Mouse (Mus musculus) limb, embryonic 10.5 days (tissue): ENCODE data around the gene Alk. TPM values are rescaled to one million over a fixed set of nuclear protein-coding genes. Genes with fewer than 3 reads are reported as not detected.

Experiments used
- DNase-seq: peaks from one replicate; pipeline ENCODE4 v3.0.0-alpha.2; 2017; ENCODE audit warnings: low spot score
- H3K27ac ChIP-seq: fragments of 300-500 bp; sonication (generic); 2 replicates; pipeline ENCODE4 v1.5.1; 2016; ENCODE audit warnings: mild to moderate bottlenecking
- H3K27me3 ChIP-seq: fragments of 300-500 bp; sonication (generic); 2 replicates; pipeline ENCODE4 v1.6.1; 2016; ENCODE audit warnings: low read depth, mild to moderate bottlenecking; ENCODE audit not compliant: poor library complexity, severe bottlenecking
- H3K36me3 ChIP-seq: fragments of 300-500 bp; sonication (generic); 2 replicates; pipeline ENCODE4 v1.6.1; 2016; ENCODE audit warnings: mild to moderate bottlenecking, moderate library complexity
- H3K4me1 ChIP-seq: fragments of 300-500 bp; sonication (generic); 2 replicates; pipeline ENCODE4 v1.6.1; 2016
- H3K4me3 ChIP-seq: fragments of 300-500 bp; sonication (generic); 2 replicates; pipeline ENCODE4 v1.5.1; 2016; ENCODE audit warnings: mild to moderate bottlenecking, moderate library complexity
- H3K9me3 ChIP-seq: fragments of 300-500 bp; sonication (generic); replicated peaks from 2 replicates; pipeline ENCODE4 v1.6.1; 2016; ENCODE audit warnings: mild to moderate bottlenecking
- WGBS: fragments of 180-500 bp; shearing (Covaris S2); methylation state at CpG from one replicate; pipeline ENCODE4 v1.1.7; 2016; 5-methylcytosine and 5-hydroxymethylcytosine counted together
- polyA plus RNA-seq: library from polyadenylated mRNA; unstranded; fragments of >200 nt; fragmentation: Nextera tagmentation; extraction: Ambion mirVana; gene quantifications from 2 replicates; pipeline ENCODE4 v1.2.1, GENCODE M21; 2016

Alk gene
- polyA plus RNA-seq, 1 experiment from 2014 or later, result 0.04 TPM

DNA sequence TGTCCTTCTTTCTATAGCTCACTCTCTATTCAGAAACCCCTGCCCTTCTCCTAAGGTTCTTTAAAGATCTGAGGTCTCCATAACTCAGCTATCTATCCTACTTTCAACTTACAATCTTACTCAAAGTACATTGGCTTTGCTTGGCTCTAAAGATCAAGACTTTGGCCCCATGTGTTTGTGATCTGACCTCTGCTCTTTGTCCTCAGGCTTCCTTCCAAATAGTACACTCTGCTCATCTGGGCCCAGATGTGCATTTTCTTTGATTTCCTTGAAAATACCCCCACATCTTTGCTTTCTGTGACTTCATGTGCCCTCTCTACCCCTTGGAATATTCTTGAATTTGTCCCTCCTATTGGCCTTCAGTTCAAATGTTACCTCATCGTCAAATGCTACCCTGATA, 417.4 kb downstream of the Alk start:
- no peaks in the 10 kb centered on the region for H3K36me3 ChIP-seq
- no peak for DNase-seq

DNA sequence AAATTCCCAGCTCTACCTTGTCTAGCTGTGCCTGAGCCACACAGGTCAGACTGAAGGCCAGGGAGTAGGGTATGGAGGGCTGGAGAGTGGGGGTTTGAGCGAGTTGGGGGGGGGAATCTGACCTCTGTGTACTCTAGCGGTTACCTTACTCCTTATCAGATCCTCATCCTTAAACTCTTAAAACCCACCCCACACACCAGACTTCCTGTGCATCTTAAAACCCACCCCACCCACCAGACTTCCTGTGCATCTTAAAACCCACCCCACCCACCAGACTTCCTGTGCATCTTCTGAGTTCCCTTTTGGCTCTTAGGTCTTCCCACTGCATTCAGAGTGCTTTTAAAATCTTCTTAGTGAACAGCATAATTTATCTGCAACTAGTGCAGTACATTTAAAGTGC, 422.0 kb downstream of the Alk start:
- H3K27ac ChIP-seq, result no peak overlapping the region
- H3K4me1 ChIP-seq, result no peaks in the 10 kb centered on the region
- no peaks in the 10 kb centered on the region for H3K9me3 ChIP-seq
- no peaks in the 10 kb centered on the region for H3K36me3 ChIP-seq
- WGBS, result 86% methylated on average over 2 of the region's 2 CpGs
- no peak overlapping the region for H3K4me3 ChIP-seq
- H3K27me3 ChIP-seq, result no peaks in the 10 kb centered on the region
- DNase-seq, result no peak

More for the DNA sequence above, 417.4 kb downstream of the Alk start:
- Histone ChIP-seq H3K4me1 (no peaks in the 10 kb centered on the region), H3K27me3 (no peaks in the 10 kb centered on the region), H3K4me3 (no peak overlapping the region), H3K9me3 (no peaks in the 10 kb centered on the region), H3K27ac (no peak overlapping the region)
- 88% methylated on average over 1 of the region's 1 CpGs for WGBS

DNA sequence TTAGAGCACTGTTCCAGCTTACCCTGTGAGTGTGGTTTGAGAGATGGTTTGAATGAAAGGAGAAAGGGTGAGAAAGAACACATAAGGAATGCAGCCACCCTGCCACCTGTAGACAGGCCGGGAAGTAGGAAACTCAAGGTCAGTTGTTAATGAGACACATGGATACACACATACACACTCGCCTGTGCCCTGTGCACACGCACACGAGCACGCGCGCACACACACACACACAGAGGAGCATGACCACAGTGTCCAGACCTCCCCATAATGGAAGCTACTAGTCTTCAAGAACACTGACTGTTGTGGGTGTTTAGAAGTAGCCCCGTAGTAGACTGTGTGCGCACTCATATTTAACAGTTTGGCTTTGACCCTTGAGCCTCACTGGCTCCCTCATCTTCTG, 424.2 kb downstream of the Alk start:
- Histone ChIP-seq H3K4me1 (no peaks in the 10 kb centered on the region), H3K27me3 (no peaks in the 10 kb centered on the region), H3K4me3 (no peak overlapping the region), H3K27ac (no peak overlapping the region), H3K36me3 (no peaks in the 10 kb centered on the region), H3K9me3 (no peaks in the 10 kb centered on the region)
- 95% methylated on average over 9 of the region's 9 CpGs for WGBS
- DNase-seq, result no peak

DNA sequence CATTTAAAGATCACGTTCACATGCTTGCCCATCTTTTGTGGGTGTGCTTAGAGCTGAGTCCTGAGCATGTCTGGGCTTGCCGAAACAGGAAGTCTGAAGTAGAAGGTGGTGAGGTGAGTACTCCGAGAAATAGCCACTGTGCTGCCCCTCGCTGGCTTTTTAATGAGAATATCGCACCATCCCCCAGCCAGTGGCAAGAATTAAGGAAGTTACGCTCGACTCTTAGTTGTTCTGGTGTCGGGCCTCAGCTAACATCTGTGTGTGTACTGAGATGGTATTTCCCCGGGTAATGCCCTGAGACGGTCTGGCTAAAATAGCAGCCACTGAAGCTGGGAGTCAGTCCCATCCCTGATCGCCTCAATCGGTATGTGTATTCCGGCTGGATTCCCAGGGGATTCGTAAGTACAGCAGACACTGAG, 424.7 kb downstream of the Alk start:
- Histone ChIP-seq H3K9me3 (no peaks in the 10 kb centered on the region), H3K36me3 (no peaks in the 10 kb centered on the region)
- WGBS, result 94% methylated on average over 14 of the region's 14 CpGs

DNA sequence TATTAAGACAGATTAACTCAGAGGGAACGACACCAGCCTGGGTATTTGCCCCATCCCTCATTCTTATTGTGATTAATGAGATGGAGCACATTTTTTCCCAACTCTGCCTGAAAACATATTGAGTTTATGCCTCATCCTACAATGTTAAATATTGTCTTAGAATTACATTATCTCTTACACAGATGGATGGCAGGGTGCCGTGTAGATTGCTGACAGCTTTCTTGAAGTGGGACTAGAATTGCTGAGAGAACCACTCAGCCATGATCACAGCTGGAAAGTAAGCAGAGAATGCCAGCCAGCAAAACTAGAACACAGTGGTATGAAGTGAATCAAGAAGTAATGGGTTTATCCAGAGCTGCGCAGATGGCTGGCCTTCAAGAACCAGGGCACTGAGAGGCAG, 430.6 kb downstream of the Alk start:
- H3K4me1 ChIP-seq, result no peaks in the 10 kb centered on the region
- WGBS, result 89% methylated on average over 3 of the region's 3 CpGs
- no peak for DNase-seq

More for the DNA sequence above, 424.7 kb downstream of the Alk start:
- Histone ChIP-seq H3K27me3 (no peaks in the 10 kb centered on the region), H3K27ac (no peak overlapping the region), H3K4me1 (no peaks in the 10 kb centered on the region), H3K4me3 (no peak overlapping the region)
- no peak for DNase-seq

DNA sequence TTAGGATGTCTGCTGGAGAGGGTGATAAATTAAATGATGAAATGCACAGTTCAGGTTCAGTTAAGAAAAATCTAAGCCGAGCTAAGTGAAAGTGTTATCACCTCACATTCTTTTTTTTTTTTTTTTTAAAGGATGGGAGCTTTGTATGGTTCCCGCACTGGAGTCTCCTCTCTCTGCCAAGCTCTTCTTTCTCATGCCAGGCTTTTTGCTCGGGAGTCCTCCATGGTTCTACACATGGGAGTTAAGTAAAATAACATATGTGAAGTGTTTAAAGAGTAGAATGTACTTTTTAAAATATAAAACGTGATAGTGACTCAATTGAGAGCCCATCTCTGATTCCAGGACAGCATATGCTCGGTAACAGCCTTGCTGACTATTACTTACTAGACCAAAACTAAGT, 436.3 kb downstream of the Alk start:
- DNase-seq, result no peak
- H3K4me1 ChIP-seq, result no peaks in the 10 kb centered on the region
- H3K27ac ChIP-seq, result no peak overlapping the region
- no peaks in the 10 kb centered on the region for H3K9me3 ChIP-seq
- H3K36me3 ChIP-seq, result no peaks in the 10 kb centered on the region
- 84% methylated on average over 5 of the region's 5 CpGs for WGBS
- H3K4me3 ChIP-seq, result no peak overlapping the region
- no peaks in the 10 kb centered on the region for H3K27me3 ChIP-seq

More for the DNA sequence above, 430.6 kb downstream of the Alk start:
- Histone ChIP-seq H3K4me3 (no peak overlapping the region), H3K27ac (no peak overlapping the region), H3K27me3 (no peaks in the 10 kb centered on the region), H3K9me3 (no peaks in the 10 kb centered on the region), H3K36me3 (no peaks in the 10 kb centered on the region)

DNA sequence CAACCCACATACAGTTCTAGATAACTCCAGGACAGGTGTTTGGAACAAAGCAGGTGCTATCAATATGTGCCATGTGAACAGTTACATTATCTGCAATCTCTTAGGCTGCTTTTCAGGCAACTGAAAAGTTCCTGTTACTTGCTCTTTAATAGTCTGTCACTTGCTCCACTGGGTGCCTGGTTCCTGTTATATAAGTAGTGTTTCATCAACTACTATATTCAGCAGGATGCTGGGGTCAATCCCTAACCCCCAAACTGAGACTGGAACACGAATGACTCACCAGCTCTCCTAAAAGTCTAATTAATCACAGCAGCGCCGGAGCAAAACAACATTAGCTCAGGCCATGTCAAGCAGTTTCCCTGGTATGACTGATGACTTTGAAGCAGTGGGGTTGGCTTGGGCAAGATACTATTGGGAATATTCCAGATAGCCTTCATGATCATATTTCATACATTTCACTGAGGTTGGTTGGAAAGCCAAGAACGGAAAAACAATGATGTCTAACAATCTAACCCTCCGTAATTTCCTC, 445.5 kb downstream of the Alk start:
- Histone ChIP-seq H3K36me3 (no peaks in the 10 kb centered on the region), H3K27me3 (no peaks in the 10 kb centered on the region), H3K9me3 (no peaks in the 10 kb centered on the region), H3K4me3 (no peak overlapping the region), H3K4me1 (peaks cover 11% of the 10 kb centered on the region), H3K27ac (no peak overlapping the region)
- 60% methylated on average over 5 of the region's 5 CpGs for WGBS
- no peak for DNase-seq

DNA sequence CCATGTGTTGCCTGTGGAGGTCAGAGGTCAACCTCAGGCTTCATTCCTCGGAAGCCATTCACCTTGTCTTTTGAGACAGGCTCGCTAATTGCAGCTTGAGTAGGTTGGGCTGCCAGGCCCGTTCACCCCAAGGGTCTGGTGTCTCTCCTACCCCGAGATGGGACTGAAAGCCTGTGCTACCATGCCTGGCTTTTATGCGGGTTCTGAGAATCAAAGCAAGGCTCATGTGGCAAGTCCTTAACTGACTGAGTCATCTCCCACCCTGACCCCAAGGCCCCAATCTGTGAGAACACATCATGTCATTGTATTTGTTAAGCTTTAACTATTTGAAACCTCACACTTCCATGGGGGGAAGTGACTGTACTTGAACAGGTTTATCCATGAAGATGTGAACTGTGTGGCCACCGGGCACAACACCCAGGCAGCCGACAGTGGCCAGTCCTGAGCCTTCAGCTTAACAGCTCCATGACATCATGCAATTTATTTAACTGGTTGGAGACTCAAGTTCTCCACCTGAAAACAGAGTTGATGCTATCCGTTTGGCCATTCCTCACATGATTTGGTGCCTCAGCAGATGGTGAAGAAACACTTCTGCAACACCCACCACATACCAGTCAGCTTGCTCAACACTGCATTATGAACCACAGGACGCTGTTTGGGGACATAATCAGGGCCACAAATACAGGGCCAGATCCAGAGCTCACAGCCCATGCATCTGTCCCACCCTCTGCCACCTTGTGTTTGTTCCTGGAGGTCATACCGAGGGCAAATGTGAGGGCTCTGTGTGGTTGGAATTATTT, 446.4 kb downstream of the Alk start:
- H3K4me3 ChIP-seq, result no peak overlapping the region
- H3K36me3 ChIP-seq, result no peaks in the 10 kb centered on the region
- DNase-seq, result no peak
- H3K9me3 ChIP-seq, result no peaks in the 10 kb centered on the region
- H3K4me1 ChIP-seq, result peaks cover 11% of the 10 kb centered on the region
- no peak overlapping the region for H3K27ac ChIP-seq
- WGBS, result 68% methylated on average over 10 of the region's 10 CpGs
- no peaks in the 10 kb centered on the region for H3K27me3 ChIP-seq

DNA sequence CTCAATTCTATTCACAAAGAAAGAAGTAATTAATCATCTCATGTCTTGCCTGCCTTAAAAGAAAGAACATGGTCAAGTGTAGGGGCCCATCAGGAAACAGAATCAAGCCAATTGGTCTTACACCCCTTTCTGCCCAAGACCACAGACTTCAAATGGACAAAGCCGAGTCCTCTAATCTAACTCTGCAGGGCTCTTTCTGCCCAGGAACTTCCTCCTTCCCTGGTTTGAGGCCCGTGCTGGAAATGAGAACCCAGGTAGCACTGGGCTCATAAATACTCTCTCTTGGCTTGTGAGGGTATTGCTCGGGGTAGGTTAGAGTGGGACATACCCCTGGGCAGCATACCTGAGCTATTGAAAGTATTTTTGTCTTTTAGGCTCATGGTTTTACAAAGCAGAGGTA, 451.4 kb downstream of the Alk start:
- no peaks in the 10 kb centered on the region for H3K27me3 ChIP-seq
- no peaks in the 10 kb centered on the region for H3K36me3 ChIP-seq
- no peak for DNase-seq
- 86% methylated on average over 3 of the region's 3 CpGs for WGBS
- no peaks in the 10 kb centered on the region for H3K9me3 ChIP-seq
- no peak overlapping the region for H3K27ac ChIP-seq
- H3K4me3 ChIP-seq, result no peak overlapping the region
- peaks cover 4% of the 10 kb centered on the region for H3K4me1 ChIP-seq

DNA sequence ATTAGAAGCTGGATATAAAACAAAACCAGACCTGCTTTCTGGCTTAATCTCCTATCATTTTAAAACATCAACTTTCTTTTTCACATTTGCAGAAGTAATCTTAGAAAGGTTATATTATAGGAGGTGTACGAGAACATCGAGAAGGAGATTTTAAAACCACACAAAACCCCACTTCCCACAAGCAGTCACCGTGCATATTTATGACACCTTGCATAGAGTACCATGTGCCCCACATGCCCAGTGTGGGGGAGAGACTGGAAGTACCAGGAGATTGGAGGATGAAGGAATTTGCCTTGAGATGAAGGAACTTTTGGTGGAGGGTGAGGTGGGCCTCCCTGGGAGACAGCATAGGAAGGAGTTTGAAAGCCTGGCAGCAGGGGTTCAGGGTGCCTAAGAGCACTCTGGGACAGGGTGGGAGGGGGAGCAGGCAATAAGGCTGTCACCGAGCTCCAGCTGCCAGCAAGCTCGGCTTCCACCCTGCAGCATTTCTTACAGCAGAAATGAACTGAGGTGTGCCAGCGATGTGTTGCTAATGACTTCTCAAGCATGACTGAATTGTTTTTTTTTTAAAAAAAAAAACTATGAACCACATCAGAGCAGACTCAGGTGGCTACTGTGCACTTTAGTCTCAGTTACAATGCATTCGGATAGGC, 459.4 kb downstream of the Alk start:
- WGBS, result 79% methylated on average over 7 of the region's 7 CpGs
- no peaks in the 10 kb centered on the region for H3K36me3 ChIP-seq

DNA sequence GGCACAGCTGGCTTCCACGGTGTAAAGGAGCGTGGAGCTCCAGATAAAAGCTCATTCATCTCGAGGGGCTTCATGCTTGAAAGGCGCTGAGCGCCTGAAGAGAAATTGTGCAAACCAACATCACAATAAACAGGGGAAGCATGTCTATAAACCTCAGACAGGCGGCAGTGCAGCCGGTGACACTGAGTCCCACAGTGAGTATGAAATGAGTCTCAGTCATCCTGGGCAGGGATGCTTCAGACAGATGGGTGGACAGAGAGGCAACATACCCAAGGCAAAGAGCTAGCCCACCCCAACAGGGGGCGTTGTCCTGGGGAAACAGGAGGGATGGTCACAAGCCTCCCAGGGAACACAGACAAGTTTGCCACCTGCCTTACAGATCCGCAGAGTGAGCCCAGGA, 460.0 kb downstream of the Alk start:
- H3K27ac ChIP-seq, result no peak overlapping the region
- no peaks in the 10 kb centered on the region for H3K9me3 ChIP-seq
- 87% methylated on average over 9 of the region's 9 CpGs for WGBS
- no peak overlapping the region for H3K4me3 ChIP-seq
- no peaks in the 10 kb centered on the region for H3K27me3 ChIP-seq
- H3K36me3 ChIP-seq, result no peaks in the 10 kb centered on the region
- H3K4me1 ChIP-seq, result no peaks in the 10 kb centered on the region
- DNase-seq, result no peak

More for the DNA sequence above, 459.4 kb downstream of the Alk start:
- Histone ChIP-seq H3K4me1 (no peaks in the 10 kb centered on the region), H3K4me3 (no peak overlapping the region), H3K9me3 (no peaks in the 10 kb centered on the region), H3K27ac (no peak overlapping the region), H3K27me3 (no peaks in the 10 kb centered on the region)
- no peak for DNase-seq

DNA sequence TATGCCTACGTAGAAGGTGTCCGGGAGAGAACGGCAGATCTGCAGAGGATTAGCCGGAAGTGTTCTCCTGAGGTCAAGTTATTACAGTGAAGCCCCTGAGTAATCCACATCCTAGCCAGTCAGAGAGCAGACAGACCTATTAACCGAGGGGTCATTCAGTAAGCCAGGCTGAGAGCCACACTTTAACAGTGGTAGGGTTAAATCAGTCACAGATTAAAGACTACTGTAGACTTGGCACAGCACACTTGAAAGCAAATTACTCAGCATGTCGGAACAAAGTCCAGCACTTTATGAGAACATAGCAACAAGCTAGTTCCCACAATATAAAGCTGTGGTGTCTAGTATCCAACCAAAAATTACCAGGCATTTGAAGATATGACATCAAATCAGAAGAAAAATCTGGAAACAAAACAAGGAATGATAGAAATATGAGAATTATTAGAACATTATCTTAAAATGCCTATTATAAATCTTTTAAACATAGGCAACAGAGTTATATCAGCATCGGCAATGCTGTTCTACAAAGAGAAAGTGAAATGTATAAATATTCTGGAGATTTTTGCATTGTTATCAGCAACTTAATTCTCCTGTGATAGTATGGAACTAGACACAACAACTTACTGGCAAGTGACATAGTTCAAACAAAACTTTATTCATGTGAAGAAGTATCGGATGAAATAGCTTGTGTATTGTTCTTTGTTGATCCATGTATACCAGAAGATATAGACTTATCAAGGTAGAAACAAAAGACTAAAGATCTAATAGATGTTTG, 472.1 kb downstream of the Alk start:
- DNase-seq, result no peak
- Histone ChIP-seq H3K4me1 (no peaks in the 10 kb centered on the region), H3K9me3 (no peaks in the 10 kb centered on the region), H3K4me3 (no peak overlapping the region), H3K36me3 (no peaks in the 10 kb centered on the region), H3K27ac (no peak overlapping the region), H3K27me3 (no peaks in the 10 kb centered on the region)
- 77% methylated on average over 8 of the region's 8 CpGs for WGBS

DNA sequence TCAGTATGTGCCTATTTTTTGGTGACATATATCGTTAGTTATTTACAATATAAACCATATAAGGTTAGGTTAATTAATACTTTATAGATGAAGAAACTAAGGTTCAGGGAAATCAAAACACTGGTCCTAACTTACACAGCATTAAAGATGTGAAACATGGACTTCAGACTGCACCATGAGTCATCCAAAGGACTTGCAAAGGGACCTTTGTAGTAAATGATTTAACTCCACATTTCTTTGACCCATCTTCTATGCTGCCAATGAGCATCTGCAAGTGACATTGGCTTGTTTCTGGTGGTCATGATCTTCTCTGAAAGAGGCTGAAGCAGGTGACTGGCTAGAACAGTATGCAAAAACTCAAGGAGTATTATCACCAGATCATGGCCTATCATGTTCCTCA, 482.8 kb downstream of the Alk start:
- DNase-seq, result no peak
- Histone ChIP-seq H3K4me1 (no peaks in the 10 kb centered on the region), H3K36me3 (no peaks in the 10 kb centered on the region), H3K27ac (no peak overlapping the region), H3K27me3 (no peaks in the 10 kb centered on the region), H3K4me3 (no peak overlapping the region), H3K9me3 (no peaks in the 10 kb centered on the region)
- 95% methylated on average over 1 of the region's 1 CpGs for WGBS
